Mouse (Mus musculus) limb, embryonic 14.5 days (tissue): ENCODE results near the gene Astn2. TPM values are rescaled to one million over a fixed set of nuclear protein-coding genes. Genes with fewer than 3 reads are reported as not detected.

ENCODE experiments used
- ATAC-seq: fragments of 200-750 bp; cut with Nextera tagmentation; 2 replicates; pipeline ENCODE4 v1.8.0; 2017; ENCODE audit warnings: low read depth, moderate number of reproducible peaks, moderate TSS enrichment; ENCODE audit not compliant: low FRiP score
- DNase-seq: peaks from one replicate; pipeline ENCODE4 v3.0.0-alpha.2; 2015; ENCODE audit warnings: low spot score
- H3K27ac ChIP-seq: fragments of 300-500 bp; sonication (generic); replicated peaks from 2 replicates; pipeline ENCODE4 v1.5.1; 2014; ENCODE audit warnings: low read depth, mild to moderate bottlenecking, low read length, moderate library complexity, mixed read lengths
- H3K27me3 ChIP-seq: fragments of 300-500 bp; sonication (generic); 2 replicates; pipeline ENCODE4 v1.6.1; 2014; ENCODE audit warnings: low read length, mixed read lengths; ENCODE audit not compliant: control insufficient read depth, insufficient read depth
- H3K36me3 ChIP-seq: fragments of 300-500 bp; sonication (generic); 2 replicates; pipeline ENCODE4 v1.6.1; 2014; ENCODE audit warnings: mild to moderate bottlenecking, low read length, moderate library complexity, mixed read lengths; ENCODE audit not compliant: control insufficient read depth, insufficient read depth
- H3K4me1 ChIP-seq: fragments of 300-500 bp; sonication (generic); 2 replicates; pipeline ENCODE4 v1.6.1; 2014; ENCODE audit warnings: antibody characterized with exemption, low read length, mixed read lengths; ENCODE audit not compliant: control insufficient read depth, insufficient read depth
- H3K4me2 ChIP-seq: fragments of 300-500 bp; sonication (generic); replicated peaks from 2 replicates; pipeline ENCODE4 v1.6.1; 2014; ENCODE audit warnings: low read depth, mild to moderate bottlenecking, low read length, moderate library complexity; ENCODE audit not compliant: severe bottlenecking
- H3K4me3 ChIP-seq: fragments of 300-500 bp; sonication (generic); replicated peaks from 2 replicates; pipeline ENCODE4 v1.5.1; 2014; ENCODE audit warnings: low read length
- H3K9ac ChIP-seq: fragments of 300-500 bp; sonication (generic); 2 replicates; pipeline ENCODE4 v1.6.1; 2014; ENCODE audit warnings: mild to moderate bottlenecking, low read depth, low read length, moderate library complexity; ENCODE audit not compliant: severe bottlenecking
- H3K9me3 ChIP-seq: fragments of 300-500 bp; sonication (generic); 2 replicates; pipeline ENCODE4 v1.6.1; 2016; ENCODE audit warnings: low read length; ENCODE audit not compliant: control insufficient read depth
- POLR2A ChIP-seq: fragments of 200-500 bp; IDR thresholded peaks from 2 replicates; pipeline ENCODE4 v1.8.0; 2012; ENCODE audit warnings: inconsistent platforms, mild to moderate bottlenecking, moderate library complexity, borderline replicate concordance; ENCODE audit not compliant: insufficient read depth, insufficient read length; ENCODE audit errors: extremely low read depth
- WGBS: fragments of 180-500 bp; shearing (Covaris S2); extraction: QIAGEN DNeasy Blood & Tissue Kit; methylation state at CpG from one replicate; pipeline ENCODE4 v1.1.7; 2014; 5-methylcytosine and 5-hydroxymethylcytosine counted together
- polyA plus RNA-seq, 2 experiments: library from polyadenylated mRNA; depleted of rRNA in 1 of 2; stranded (reverse) in 1 of 2; unstranded in 1 of 2; fragments of >200 nt; fragmentation: Nextera tagmentation in 1 of 2; extraction: Ambion mirVana in 1 of 2; gene quantifications; 2 replicates each; pipeline versions ENCODE4 v1.2.1 to v1.2.3; 2012 to 2014

Astn2 gene
- polyA plus RNA-seq, 2 experiments, result 1.6 to 8.7 TPM

- Histone ChIP-seq H3K27me3 (no peaks in the 10 kb centered on the region), H3K4me1 (0 out of 2 replicates have a peak, but pooled peaks cover 3% of the 10 kb centered on the region), H3K27ac (no peak overlapping the region), H3K4me2 (no peak overlapping the region), H3K4me3 (no peak overlapping the region), H3K9me3 (no peaks in the 10 kb centered on the region), H3K36me3 (no peaks in the 10 kb centered on the region), H3K9ac (no peak overlapping the region)
- TF ChIP-seq POLR2A, result no peak
- 76% methylated on average over 3 of the region's 3 CpGs for WGBS
- ATAC-seq (no peak), DNase-seq (no peak)
These were observed 642.8 kb downstream of the Astn2 start for GRCm38 (mm10) chr4:65761658-65762057.

- ATAC-seq (no peak), DNase-seq (no peak)
- H3K27ac ChIP-seq, result no peak overlapping the region
- H3K4me1 ChIP-seq, result no peaks in the 10 kb centered on the region
- no peaks in the 10 kb centered on the region for H3K9me3 ChIP-seq
- no peak overlapping the region for H3K4me3 ChIP-seq
- no peak overlapping the region for H3K4me2 ChIP-seq
- 89% methylated on average over 1 of the region's 1 CpGs for WGBS
- TF ChIP-seq POLR2A, result no peak
- no peak overlapping the region for H3K9ac ChIP-seq
- no peaks in the 10 kb centered on the region for H3K27me3 ChIP-seq
- H3K36me3 ChIP-seq, result no peaks in the 10 kb centered on the region
These were observed 645.6 kb downstream of the Astn2 start for GRCm38 (mm10) chr4:65758875-65759201.

GRCm38 (mm10) chr4:65758174-65758874 is 646.1 kb downstream of the Astn2 start:
- Histone ChIP-seq H3K9ac (no peak overlapping the region), H3K4me3 (no peak overlapping the region), H3K4me2 (no peak overlapping the region), H3K4me1 (no peaks in the 10 kb centered on the region), H3K27ac (no peak overlapping the region), H3K9me3 (no peaks in the 10 kb centered on the region), H3K27me3 (no peaks in the 10 kb centered on the region), H3K36me3 (no peaks in the 10 kb centered on the region)
- no peak for DNase-seq
- 51% methylated on average over 3 of the region's 5 CpGs for WGBS
- ATAC-seq, result no peak
- TF ChIP-seq POLR2A, result no peak

GRCm38 (mm10) chr4:65752941-65753340 is 651.5 kb downstream of the Astn2 start:
- no peak for TF ChIP-seq POLR2A
- no peak overlapping the region for H3K9ac ChIP-seq
- 88% methylated on average over 3 of the region's 3 CpGs for WGBS
- DNase-seq, result no peak
- no peaks in the 10 kb centered on the region for H3K36me3 ChIP-seq
- H3K4me1 ChIP-seq, result no peaks in the 10 kb centered on the region
- no peak overlapping the region for H3K27ac ChIP-seq
- ATAC-seq, result no peak
- no peaks in the 10 kb centered on the region for H3K9me3 ChIP-seq
- no peak overlapping the region for H3K4me3 ChIP-seq
- H3K4me2 ChIP-seq, result no peak overlapping the region
- no peaks in the 10 kb centered on the region for H3K27me3 ChIP-seq

- Histone ChIP-seq H3K4me3 (no peak overlapping the region), H3K4me1 (no peaks in the 10 kb centered on the region), H3K27me3 (no peaks in the 10 kb centered on the region), H3K27ac (no peak overlapping the region), H3K9me3 (no peaks in the 10 kb centered on the region), H3K36me3 (no peaks in the 10 kb centered on the region), H3K9ac (no peak overlapping the region), H3K4me2 (no peak overlapping the region)
- ATAC-seq (no peak), DNase-seq (no peak)
- no peak for TF ChIP-seq POLR2A
These were observed 659.6 kb downstream of the Astn2 start for GRCm38 (mm10) chr4:65744788-65745187.
